Mouse (Mus musculus): Measurements from ENCODE around the gene Cxcr5. TPM values are rescaled to one million over a fixed set of nuclear protein-coding genes. Genes with fewer than 3 reads are reported as not detected.

Cxcr5 gene
- total and polyA plus RNA-seq, 2 experiments from 2014 or later: not detected

GRCm38 (mm10) chr9:44505824-44506467, 55.7 kb downstream of the Cxcr5 start:
- Histone ChIP-seq H3K4me3 (ENCODE audit: low read depth, low read length) (no peak overlapping the region), H3K9me3 (ENCODE audit: low read length) (no peaks in the 10 kb centered on the region), H3K9ac (replicated peaks; ENCODE audit: low read length, poor library complexity, severe bottlenecking) (no peak overlapping the region), H3K27ac (ENCODE audit: low read depth, low read length) (no peak overlapping the region), H3K27me3 (ENCODE audit: insufficient read depth, low read length) (no peaks in the 10 kb centered on the region), H3K36me3 (ENCODE audit: insufficient read depth, low read length) (peaks cover 44% of the 10 kb centered on the region), H3K4me2 (ENCODE audit: low read depth, low read length, poor library complexity, severe bottlenecking) (no peak overlapping the region), H3K4me1 (ENCODE audit: insufficient read depth, low read length) (peaks cover 9% of the 10 kb centered on the region; the same call in 1 of the 2 replicates)
- TF ChIP-seq CTCF (IDR thresholded peaks at IDR 0.05): 0 out of 2 replicates have a peak, but pooled peaks have one; percentile 0
- no peak for DNase-seq (ENCODE audit: low spot score)
- ATAC-seq (ENCODE audit: low FRiP score): no peak
- 51% methylated on average over 23 of the region's 23 CpGs for WGBS

GRCm38 (mm10) chr9:44504893-44505823, 56.5 kb downstream of the Cxcr5 start:
- Histone ChIP-seq H3K4me3 (ENCODE audit: low read depth, low read length) (no peak overlapping the region), H3K4me2 (ENCODE audit: low read depth, low read length, poor library complexity, severe bottlenecking) (no peak overlapping the region), H3K9me3 (ENCODE audit: low read length) (no peaks in the 10 kb centered on the region), H3K27me3 (ENCODE audit: insufficient read depth, low read length) (no peaks in the 10 kb centered on the region), H3K4me1 (ENCODE audit: insufficient read depth, low read length) (peaks cover 11% of the 10 kb centered on the region; the same call in 1 of the 2 replicates), H3K36me3 (ENCODE audit: insufficient read depth, low read length) (peaks cover 44% of the 10 kb centered on the region), H3K27ac (ENCODE audit: low read depth, low read length) (no peak overlapping the region), H3K9ac (replicated peaks; ENCODE audit: low read length, poor library complexity, severe bottlenecking) (no peak overlapping the region)
- 73% methylated on average over 19 of the region's 20 CpGs for WGBS
- DNase-seq (ENCODE audit: low spot score): no peak
- TF ChIP-seq CTCF (IDR thresholded peaks at IDR 0.05): no peak
- ATAC-seq (ENCODE audit: low FRiP score): no peak

- Histone ChIP-seq H3K4me2 (ENCODE audit: low read depth, low read length, poor library complexity, severe bottlenecking) (no peak overlapping the region), H3K4me1 (ENCODE audit: insufficient read depth, low read length) (peaks cover 13% of the 10 kb centered on the region; the same call in 1 of the 2 replicates)
- 0% methylated on average over 4 of the region's 4 CpGs for WGBS
Measured at GRCm38 (mm10) chr9:44502006-44502405, 59.7 kb downstream of the Cxcr5 start.

GRCm38 (mm10) chr9:44501206-44501879, 60.3 kb downstream of the Cxcr5 start:
- WGBS: 60% methylated on average over 10 of the region's 10 CpGs
- TF ChIP-seq CTCF (IDR thresholded peaks at IDR 0.05): no peak
- Histone ChIP-seq H3K4me3 (ENCODE audit: low read depth, low read length) (no peak overlapping the region), H3K9me3 (ENCODE audit: low read length) (no peaks in the 10 kb centered on the region), H3K27ac (ENCODE audit: low read depth, low read length) (no peak overlapping the region), H3K9ac (replicated peaks; ENCODE audit: low read length, poor library complexity, severe bottlenecking) (no peak overlapping the region), H3K36me3 (ENCODE audit: insufficient read depth, low read length) (peaks cover 11% of the 10 kb centered on the region), H3K4me2 (ENCODE audit: low read depth, low read length, poor library complexity, severe bottlenecking) (no peak overlapping the region), H3K4me1 (ENCODE audit: insufficient read depth, low read length) (peaks cover 16% of the 10 kb centered on the region; the same call in 1 of the 2 replicates), H3K27me3 (ENCODE audit: insufficient read depth, low read length) (no peaks in the 10 kb centered on the region)
- DNase-seq (ENCODE audit: low spot score): no peak
- no peak for ATAC-seq (ENCODE audit: low FRiP score)

More at GRCm38 (mm10) chr9:44502006-44502405, 59.7 kb downstream of the Cxcr5 start:
- H3K27ac ChIP-seq (ENCODE audit: low read depth, low read length): no peak overlapping the region
- peak; percentile 98 for TF ChIP-seq CTCF (IDR thresholded peaks at IDR 0.05)
- no peak overlapping the region for H3K4me3 ChIP-seq (ENCODE audit: low read depth, low read length)
- H3K27me3 ChIP-seq (ENCODE audit: insufficient read depth, low read length): no peaks in the 10 kb centered on the region
- H3K9ac ChIP-seq (replicated peaks; ENCODE audit: low read length, poor library complexity, severe bottlenecking): no peak overlapping the region
- ATAC-seq (ENCODE audit: low FRiP score) (no peak), DNase-seq (ENCODE audit: low spot score) (peak; percentile 90)
- H3K9me3 ChIP-seq (ENCODE audit: low read length): no peaks in the 10 kb centered on the region
- peaks cover 18% of the 10 kb centered on the region for H3K36me3 ChIP-seq (ENCODE audit: insufficient read depth, low read length)

- Histone ChIP-seq H3K4me3 (ENCODE audit: low read depth, low read length) (no peak overlapping the region), H3K36me3 (ENCODE audit: insufficient read depth, low read length) (peaks cover 5% of the 10 kb centered on the region; the same call in 1 of the 2 replicates), H3K9ac (replicated peaks; ENCODE audit: low read length, poor library complexity, severe bottlenecking) (no peak overlapping the region), H3K4me1 (ENCODE audit: insufficient read depth, low read length) (peaks cover 16% of the 10 kb centered on the region; the same call in 1 of the 2 replicates), H3K27ac (ENCODE audit: low read depth, low read length) (peak overlapping the region; percentile 59; the same call in 1 of the 2 replicates), H3K4me2 (ENCODE audit: low read depth, low read length, poor library complexity, severe bottlenecking) (no peak overlapping the region), H3K9me3 (ENCODE audit: low read length) (no peaks in the 10 kb centered on the region), H3K27me3 (ENCODE audit: insufficient read depth, low read length) (no peaks in the 10 kb centered on the region)
- 58% methylated on average over 8 of the region's 8 CpGs for WGBS
- DNase-seq (ENCODE audit: low spot score): no peak
- ATAC-seq (ENCODE audit: low FRiP score): no peak
- no peak for TF ChIP-seq CTCF (IDR thresholded peaks at IDR 0.05)
Measured at GRCm38 (mm10) chr9:44500638-44501175, 61.0 kb downstream of the Cxcr5 start.
